Mouse (Mus musculus): ENCODE results near the gene Abca8b. TPM values are rescaled to one million over a fixed set of nuclear protein-coding genes. Genes with fewer than 3 reads are reported as not detected.

Abca8b gene
- polyA plus RNA-seq, 1 experiment, result 2.1 TPM

Other genes starting within 250 kb of the Abca8b start
- 0.19 TPM for gene 1700012B07Rik, start 167.8 kb downstream of the Abca8b start, polyA plus RNA-seq (2012; fragmentation: generic; extraction: Trizol)
- gene Abca8a, start 100.1 kb upstream of the Abca8b start, polyA plus RNA-seq (2012; fragmentation: generic; extraction: Trizol), result 0.14 TPM
- gene Abca9, start 172.4 kb upstream of the Abca8b start, polyA plus RNA-seq (2012; fragmentation: generic; extraction: Trizol), result 0.02 TPM

Data from myocyte (in vitro differentiated cells).